Mouse (Mus musculus): ENCODE data around the gene a.

a gene

DNA sequence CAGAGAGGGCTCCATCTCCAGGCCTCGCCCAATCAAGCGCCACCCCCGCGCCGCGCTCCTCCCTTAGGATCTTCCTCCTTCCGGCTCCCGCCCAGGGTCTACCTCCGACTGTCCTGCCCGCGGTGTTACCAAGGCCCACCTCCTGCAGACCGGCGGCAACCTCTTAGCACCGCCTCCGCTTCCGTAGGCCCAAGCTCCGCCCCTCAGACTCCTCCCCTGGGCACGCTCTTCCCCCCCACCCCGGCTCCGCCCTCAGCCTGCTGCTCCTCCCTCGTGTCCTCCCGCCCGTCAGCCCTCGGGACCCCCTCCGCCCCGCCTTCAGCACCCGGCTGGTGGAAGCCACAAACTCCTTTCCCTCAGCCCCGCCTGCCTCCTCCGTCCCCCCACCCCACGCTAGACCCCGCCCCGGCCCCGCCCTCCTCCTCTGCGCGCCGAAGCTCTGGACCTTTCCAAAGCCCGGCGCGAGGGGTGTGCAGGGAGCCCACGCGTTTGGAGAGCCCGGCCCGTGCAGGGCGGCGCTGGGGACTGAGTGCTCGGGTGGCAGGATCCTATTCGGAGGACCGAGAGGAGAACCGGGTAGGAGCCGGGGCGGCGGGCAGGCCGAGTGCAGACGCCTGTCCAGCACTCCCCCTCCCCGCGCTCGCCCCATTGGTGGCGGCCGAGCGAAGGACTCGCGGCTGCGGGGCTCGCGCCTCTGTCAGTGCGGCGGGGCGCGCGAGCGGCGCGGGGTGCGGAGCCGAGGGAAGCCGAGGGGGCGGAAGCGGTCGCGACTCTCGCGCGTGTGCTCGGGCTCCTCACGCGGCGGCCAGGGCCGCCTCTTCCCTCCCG, at the start of gene a, which contains the start of gene Raly:
Gene a (plus strand): TSS at position 747 of the 828 bp plus-strand sequence.
Gene Raly (plus strand): TSS at position 441 of the 828 bp plus-strand sequence.
- DNase-seq = peak; percentile 99

- DNase-seq = no peak
Measured at GRCm38 (mm10) chr2:154742911-154743819, 48.0 kb upstream of the a start.

DNA sequence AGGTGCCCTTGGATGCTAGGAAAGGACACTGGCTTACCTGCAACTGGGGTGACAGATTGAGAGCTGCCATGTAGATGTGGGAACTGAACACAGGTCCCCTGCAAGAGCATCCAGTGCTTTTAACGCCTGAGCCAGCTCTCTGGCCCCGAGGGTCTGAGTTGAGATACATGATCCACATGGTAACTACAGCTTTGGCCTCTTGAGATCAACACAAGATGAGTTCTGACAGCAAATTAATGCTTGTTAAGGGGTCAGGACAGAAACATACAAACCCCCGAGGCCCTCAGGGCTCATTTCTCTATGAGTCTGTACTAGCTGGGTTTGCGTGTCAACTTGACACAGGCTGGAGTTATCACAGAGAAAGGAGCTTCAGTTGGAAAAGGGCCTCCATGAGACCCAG, 47.3 kb upstream of the a start:
- DNase-seq = no peak

DNA sequence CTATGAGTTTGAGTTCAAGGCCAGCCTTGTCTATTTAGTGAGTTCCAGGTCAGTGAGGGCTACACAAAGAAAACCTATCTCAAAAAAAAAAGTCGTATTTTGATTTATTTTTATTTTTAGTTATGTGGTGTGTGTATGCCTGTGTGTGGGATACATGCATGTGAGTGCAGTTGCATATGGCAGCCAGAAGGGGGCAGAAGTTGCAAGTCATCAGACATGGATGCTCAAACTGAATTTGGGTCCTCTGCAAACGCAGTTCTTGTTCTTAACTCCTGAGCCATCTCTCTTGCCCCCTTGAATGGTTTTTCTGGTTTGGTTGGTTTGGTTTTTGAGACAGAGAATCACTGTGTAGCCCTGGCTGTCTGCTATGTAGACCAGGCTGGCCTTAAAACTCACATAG, 42.8 kb upstream of the a start:
- DNase-seq = no peak

DNA sequence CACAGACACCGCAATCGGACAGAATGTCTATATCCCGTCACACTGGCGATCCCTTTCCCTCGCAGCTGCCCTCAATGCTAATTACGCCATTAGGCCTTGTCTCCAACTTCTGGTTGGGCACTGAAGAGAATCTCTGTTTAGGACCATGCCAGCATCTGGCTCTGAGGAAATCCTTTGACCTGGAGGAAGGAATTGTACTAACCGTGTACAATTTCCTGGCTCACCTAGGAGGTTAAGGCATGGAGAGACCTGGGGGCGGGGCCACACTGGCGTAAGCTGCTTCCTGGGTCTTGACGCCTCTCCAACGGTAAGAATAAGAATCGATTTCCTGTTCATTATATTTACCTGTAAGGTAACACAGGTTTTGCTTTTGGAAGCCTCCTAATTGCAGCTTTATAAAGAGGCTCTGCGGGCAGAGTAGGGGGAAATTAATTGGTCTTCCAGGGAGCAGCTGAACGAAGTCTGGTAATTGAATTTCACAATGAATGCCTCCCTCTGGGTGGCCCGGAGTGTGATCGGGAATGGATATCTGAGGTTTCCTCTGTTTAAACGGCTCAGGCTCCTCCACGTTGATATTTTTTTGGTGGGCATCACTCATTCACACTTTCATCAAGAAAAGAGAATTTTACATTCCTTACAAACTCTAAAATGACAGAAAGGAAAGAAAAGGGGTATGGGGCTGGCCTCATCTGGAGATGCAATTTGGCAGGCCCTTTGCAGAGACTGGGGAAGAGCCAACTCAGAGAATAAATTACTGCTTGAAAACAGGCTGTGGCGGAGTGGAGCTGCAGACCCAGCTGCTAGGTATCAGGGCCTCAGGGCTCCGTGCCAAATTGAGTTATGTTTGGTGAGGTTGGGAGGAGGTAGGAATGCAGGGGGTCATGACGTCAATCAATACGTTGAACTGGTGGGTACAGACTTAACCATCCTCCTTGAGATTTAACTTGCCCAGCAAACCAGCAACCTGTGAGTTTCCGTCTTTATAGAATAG, 41.9 kb upstream of the a start:
- no peak for DNase-seq

DNA sequence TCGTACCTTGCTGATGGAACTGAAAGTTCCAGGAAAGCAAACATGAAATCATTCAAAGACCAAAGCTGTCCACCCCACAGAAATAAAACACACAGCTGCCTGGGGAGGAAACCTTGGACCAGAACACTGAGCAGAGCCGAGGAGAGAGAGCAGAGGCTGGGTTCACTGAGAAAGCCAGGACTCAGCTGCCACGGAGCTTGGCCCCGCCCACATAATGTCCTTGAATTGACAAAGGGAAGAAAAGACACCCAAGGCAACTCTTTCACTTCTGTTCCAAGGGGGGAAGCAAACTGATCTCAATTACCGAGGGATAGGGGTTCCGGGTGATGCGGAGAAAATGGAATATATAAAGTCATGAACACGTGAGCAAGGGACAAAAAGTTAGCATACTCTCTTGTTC, 39.3 kb upstream of the a start:
- no peak for DNase-seq

GRCm38 (mm10) chr2:154754068-154754560, 37.1 kb upstream of the a start:
- DNase-seq = no peak

- no peak for DNase-seq
Measured at GRCm38 (mm10) chr2:154755791-154756190, 35.4 kb upstream of the a start.

DNA sequence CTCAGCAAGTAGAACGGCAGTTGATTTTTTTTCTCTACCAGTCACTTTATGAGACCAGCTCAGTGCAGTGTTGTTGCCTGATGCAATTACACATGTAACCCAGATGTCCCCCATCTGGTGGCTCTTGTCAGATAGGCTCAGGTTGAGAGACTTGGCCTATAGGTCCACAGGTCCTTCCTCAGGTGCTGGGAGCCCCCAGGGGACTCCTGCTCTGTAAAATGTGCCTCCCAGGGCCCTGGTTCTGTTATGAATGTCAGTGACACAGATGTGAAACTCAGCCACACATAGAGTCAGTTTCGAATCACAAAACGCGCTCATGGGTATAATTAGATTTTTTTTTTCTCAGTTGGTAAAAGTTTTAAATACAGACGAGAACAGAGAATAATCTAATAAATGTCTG, 33.5 kb upstream of the a start:
- no peak for DNase-seq

GRCm38 (mm10) chr2:154758454-154758853, 32.7 kb upstream of the a start:
- no peak for DNase-seq

- DNase-seq = no peak
Measured at GRCm38 (mm10) chr2:154763226-154763625, 28.0 kb upstream of the a start.

- DNase-seq = no peak
Measured at GRCm38 (mm10) chr2:154764828-154765497, 26.2 kb upstream of the a start.

DNA sequence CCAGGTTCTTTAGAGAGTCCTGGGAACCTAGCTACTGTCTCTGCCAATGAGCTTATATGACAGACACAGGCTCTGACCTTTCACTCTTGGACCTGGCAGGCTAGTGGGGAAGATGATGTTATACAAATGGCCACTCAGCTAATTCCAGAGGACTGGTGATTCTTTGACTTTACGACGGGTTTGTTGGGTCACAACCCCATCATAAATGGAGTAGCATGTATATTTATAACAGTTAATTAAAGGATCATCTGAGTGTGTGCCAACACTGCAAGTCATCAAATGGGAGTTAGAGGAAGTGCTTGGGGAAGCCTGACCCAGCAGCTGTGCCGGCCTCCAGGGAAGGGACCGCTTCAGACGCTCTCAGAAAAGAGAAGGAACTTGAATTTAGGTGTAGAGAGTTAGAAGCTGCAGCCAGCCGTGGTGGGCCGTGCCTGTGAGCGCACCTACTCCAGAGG, 25.6 kb upstream of the a start:
- no peak for DNase-seq

DNA sequence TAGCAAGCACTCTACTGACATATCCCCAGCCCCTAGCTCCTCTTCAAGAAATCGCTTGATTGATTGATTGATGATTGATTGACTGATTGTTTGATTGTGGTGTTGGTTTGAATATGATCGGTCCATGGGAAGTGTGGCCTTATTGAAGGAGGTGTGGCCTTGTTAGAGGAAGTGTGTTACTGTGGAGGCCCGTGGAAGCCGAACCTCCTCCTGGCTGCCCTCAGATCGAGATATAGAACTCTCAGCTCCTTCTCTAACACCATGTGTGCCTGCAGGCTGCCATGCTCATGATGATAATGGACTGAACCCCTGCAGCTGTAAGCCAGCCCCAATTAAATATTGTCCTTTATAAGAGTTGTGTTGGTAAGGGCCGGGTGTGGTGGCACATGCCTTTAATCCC, 24.2 kb upstream of the a start:
- no peak for DNase-seq

DNA sequence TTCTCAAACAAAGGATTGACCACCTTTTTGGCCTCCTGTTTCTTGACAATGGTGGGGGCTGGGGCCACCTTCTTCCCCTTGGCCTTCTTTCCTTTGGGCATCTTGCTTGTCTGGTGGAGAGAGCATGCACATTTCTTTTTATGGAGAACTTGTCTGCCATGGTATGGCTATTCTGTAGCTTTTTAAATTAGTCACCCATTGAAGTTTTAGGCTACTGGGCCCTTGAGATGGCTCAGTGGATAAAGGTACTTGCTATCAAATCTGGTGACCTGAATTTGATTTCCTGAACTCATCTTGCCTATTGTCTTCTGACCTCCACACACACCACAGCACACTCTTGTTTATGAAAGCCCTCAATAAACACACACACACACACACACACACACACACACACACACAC, 21.3 kb upstream of the a start, which contains the start of gene Gm14214:
Gene Gm14214 (minus strand): TSS at position 101 of the 400 bp plus-strand sequence.
- DNase-seq = no peak

DNA sequence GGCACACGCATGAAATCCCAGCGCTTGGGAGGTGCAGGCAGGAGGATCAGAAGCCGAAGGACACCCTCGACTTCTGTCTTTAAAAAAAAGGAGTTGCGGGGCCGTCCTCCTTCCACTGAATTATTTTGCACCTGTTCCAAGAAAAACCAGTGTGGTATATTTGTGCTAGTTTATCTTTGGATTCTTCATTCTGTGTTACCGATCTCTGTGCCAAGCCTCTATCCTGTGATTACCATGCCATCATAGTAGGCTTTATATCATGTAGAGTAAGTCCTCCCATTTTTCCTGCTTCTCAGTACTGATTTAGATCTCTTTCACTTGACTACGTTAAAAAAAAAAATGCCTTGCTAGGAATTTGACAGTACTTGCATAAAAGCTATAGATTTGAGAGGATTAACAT, 19.6 kb upstream of the a start:
- DNase-seq = no peak

GRCm38 (mm10) chr2:154774032-154774431, 17.2 kb upstream of the a start:
- no peak for DNase-seq

DNA sequence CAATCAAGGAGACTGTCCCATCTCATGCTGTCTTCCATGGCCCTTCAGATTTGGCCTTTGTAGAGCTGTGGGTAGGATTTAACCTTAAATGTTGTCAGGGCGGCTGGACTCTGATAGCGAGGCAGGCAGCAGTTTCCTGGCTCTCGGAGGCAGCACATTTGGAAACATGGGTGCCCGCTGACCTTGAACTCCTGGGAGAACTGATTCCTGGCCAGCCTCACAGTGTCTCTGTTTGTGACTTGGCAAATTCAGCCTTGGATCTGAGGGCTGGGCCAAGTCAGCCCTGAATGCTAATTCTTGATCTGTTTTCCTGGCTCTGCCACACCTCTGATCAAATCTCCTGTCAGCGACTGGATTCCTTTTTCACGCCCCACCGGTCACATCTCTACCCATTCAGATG, 14.7 kb upstream of the a start:
- no peak for DNase-seq

GRCm38 (mm10) chr2:154779648-154780047, 11.6 kb upstream of the a start:
- no peak for DNase-seq

DNA sequence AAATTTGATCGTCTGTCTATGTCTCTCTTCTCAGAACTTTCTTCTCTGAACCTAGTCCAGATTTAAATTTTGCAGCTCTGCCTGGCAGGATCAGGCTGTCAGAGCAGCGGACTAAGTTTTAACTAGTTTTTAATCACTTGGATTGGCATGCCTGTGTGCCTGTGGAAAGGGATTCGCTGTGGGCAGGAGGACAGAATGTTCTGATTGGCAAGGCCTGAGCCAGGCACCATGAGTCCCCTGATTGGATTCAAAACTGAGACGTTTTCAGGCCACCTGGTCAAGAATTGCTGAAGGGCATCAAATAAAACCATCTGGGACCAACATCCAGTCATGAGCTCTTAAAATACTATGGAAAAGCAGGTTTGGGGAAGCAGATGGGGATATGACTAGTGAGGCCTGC, 8.8 kb upstream of the a start:
- no peak for DNase-seq

GRCm38 (mm10) chr2:154782856-154783650, 8.1 kb upstream of the a start:
- DNase-seq = no peak
